Comparison of ENCODE assay signal across 11 mouse cellular contexts in the genomic region with DNA sequence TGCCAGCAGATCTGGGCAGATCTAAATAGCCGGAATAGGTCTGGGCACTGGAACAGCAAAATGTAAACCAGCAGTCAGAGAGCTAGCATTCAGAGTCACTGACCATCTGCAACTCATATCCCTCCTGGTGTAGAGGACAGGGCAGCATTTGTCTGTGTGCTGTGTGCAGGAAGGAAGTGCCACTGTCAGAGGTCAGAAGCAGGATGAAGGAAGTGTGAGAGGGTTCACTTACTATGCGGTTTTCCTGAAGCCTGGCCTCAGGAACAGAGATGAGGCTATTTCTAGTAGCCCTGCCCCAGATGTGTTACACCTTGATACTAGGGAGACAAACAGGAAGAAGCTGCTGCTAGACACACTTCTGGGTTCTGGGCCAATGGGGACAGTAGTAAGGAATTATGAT.
DNase-seq lines count a peak whose midpoint lies in the region; ATAC-seq and TF ChIP-seq lines count a peak whose summit lies in the region.
"Had no signal": no experiment of that assay in that cellular context is flagged by ENCODE, and none has a peak within 500 bp of the region (broad histone marks: within the 10 kb centered on the region; RNA-seq: fewer than 3 reads in every experiment).

No protein-coding gene starts in this region.

- no peaks in the 10 kb centered on the region for H3K27me3 ChIP-seq in kidney, adult 2 months (replicated peaks; ENCODE audit: control insufficient read depth, insufficient read depth, low read length)
- H3K27me3 ChIP-seq in lung, postnatal 0 days (replicated peaks; ENCODE audit: insufficient read depth, low read length): no peaks in the 10 kb centered on the region
- no peaks in the 10 kb centered on the region for H3K27me3 ChIP-seq in splenic B cell, adult 2 months (ENCODE audit: control insufficient read depth, insufficient read depth, low read length, poor library complexity, severe bottlenecking)
- H3K27me3 ChIP-seq: neural tube, embryonic 13.5 days had no signal

- H3K27ac ChIP-seq in kidney, adult 2 months (ENCODE audit: insufficient read depth, low read depth, low read length): no peak overlapping the region
- no peak overlapping the region for H3K27ac ChIP-seq in lung, postnatal 0 days (ENCODE audit: low read length)
- H3K27ac ChIP-seq: neural tube, embryonic 13.5 days had no signal

- H3K36me3 ChIP-seq in kidney, adult 2 months (ENCODE audit: control insufficient read depth, insufficient read depth, low read length): no peaks in the 10 kb centered on the region; the same call in 1 of the 2 replicates
- H3K36me3 ChIP-seq in lung, postnatal 0 days (ENCODE audit: insufficient read depth, low read length): no peaks in the 10 kb centered on the region
- H3K36me3 ChIP-seq in splenic B cell, adult 2 months (ENCODE audit: control insufficient read depth, insufficient read depth, low read length, poor library complexity, severe bottlenecking): peaks cover 7% of the 10 kb centered on the region; the same call in 1 of the 2 replicates

- no peak overlapping the region for H3K4me3 ChIP-seq in kidney, adult 2 months (ENCODE audit: insufficient read depth, low read depth, low read length)
- no peak overlapping the region for H3K4me3 ChIP-seq in lung, postnatal 0 days (ENCODE audit: low read depth, low read length)
- H3K4me3 ChIP-seq: neural tube, embryonic 13.5 days had no signal

- no peak overlapping the region for H3K4me2 ChIP-seq in lung, postnatal 0 days (replicated peaks; ENCODE audit: low read depth, low read length)
- H3K4me2 ChIP-seq: neural tube, embryonic 13.5 days had no signal

- H3K9ac ChIP-seq in lung, postnatal 0 days (replicated peaks; ENCODE audit: low read depth): no peak overlapping the region
- H3K9ac ChIP-seq: neural tube, embryonic 13.5 days had no signal

- DNase-seq in kidney, adult 2 months: peak; percentile 16
- no peak for DNase-seq in kidney, adult 18-20 months
- peak; percentile 27 for DNase-seq in lung, postnatal 0 days (ENCODE audit: low spot score)
- no peak for DNase-seq in lung, postnatal 4 days
- peak; percentile 40 for DNase-seq in kidney, postnatal 10 days
- peak; percentile 5 for DNase-seq in splenic B cell, adult 2 months (ENCODE audit: low read depth, low spot score)
- no peak for DNase-seq in ovary, postnatal 36 days (ENCODE audit: low spot score)
- no peak for DNase-seq in frontal cortex, postnatal 36 days (ENCODE audit: low spot score in 2 of 2)
- DNase-seq: cerebellum, postnatal 14 days; thymus, postnatal 4 days had no signal

- no peak for TF ChIP-seq POLR2A in kidney, adult 2 months (IDR thresholded peaks at IDR 0.05; ENCODE audit: low read depth, low read length)

- H3K9me3 ChIP-seq in lung, postnatal 0 days (ENCODE audit: low read length): no peaks in the 10 kb centered on the region
- H3K9me3 ChIP-seq: neural tube, embryonic 13.5 days had no signal

- 0 out of 2 replicates have a peak, but pooled peaks cover 5% of the 10 kb centered on the region for H3K4me1 ChIP-seq in kidney, adult 2 months (ENCODE audit: control insufficient read depth, insufficient read depth, low read length)
- H3K4me1 ChIP-seq in lung, postnatal 0 days (ENCODE audit: insufficient read depth, low read depth, low read length): peaks cover 7% of the 10 kb centered on the region; the same call in 1 of the 2 replicates

- 73% methylated on average over 2 of the region's 2 CpGs for WGBS in kidney, adult 2 months
- 53% methylated on average over 2 of the region's 2 CpGs for WGBS in lung, postnatal 0 days

- peak; percentile 27; the same call in 1 of the 2 replicates for ATAC-seq in lung, postnatal 0 days

- no peak for TF ChIP-seq EP300 in lung, postnatal 0 days (IDR thresholded peaks at IDR 0.05)

- TF ChIP-seq CTCF in kidney, adult 2 months (conservative IDR thresholded peaks at IDR 0.05; ENCODE audit: insufficient read depth, insufficient read length, low read depth, low read length): no peak
- no peak for TF ChIP-seq CTCF in lung, postnatal 0 days (IDR thresholded peaks at IDR 0.05)

Comparison
In these comparisons a context has a peak if more than half of its experiments do, and no peak if none do; other contexts are left out.
1. DNase-seq: peak in kidney, adult 2 months (single experiment), lung, postnatal 0 days (single experiment), kidney, postnatal 10 days (single experiment) and splenic B cell, adult 2 months (single experiment); none in kidney, adult 18-20 months (single experiment), lung, postnatal 4 days (0 of 2), ovary, postnatal 36 days (single experiment) and frontal cortex, postnatal 36 days (0 of 2).